Mouse (Mus musculus) urinary bladder, postnatal 4 days (tissue): ENCODE results near the gene Apol11a.
A peak's percentile ranks its signal among the peaks of the same experiment; 100 is the strongest.
"Not testable (repeated sequence)": the region's sequence is repeated elsewhere in the genome, so short reads cannot be mapped to it uniquely, and the experiment has no call there.

Experiments
- DNase-seq, 2 experiments: peaks; one replicate each; pipeline ENCODE4 v3.0.0; 2021 to 2022; ENCODE audit warnings: low spot score in 2 of 2

Apol11a gene

GRCm38 (mm10) chr15:77507966-77508365 is at the start of gene Apol11a:
TSS of gene Apol11a (plus strand) at chr15:77508271.
- not testable (repeated sequence) for DNase-seq

GRCm38 (mm10) chr15:77474699-77475390 is 33.2 kb upstream of the Apol11a start:
- not testable (repeated sequence) for DNase-seq

GRCm38 (mm10) chr15:77476693-77477092 is 31.4 kb upstream of the Apol11a start, which contains the start of gene Apol10a:
TSS of gene Apol10a (plus strand) at chr15:77477047.
- DNase-seq: not testable (repeated sequence)

GRCm38 (mm10) chr15:77482140-77482794 is 25.8 kb upstream of the Apol11a start:
- DNase-seq: no peak

GRCm38 (mm10) chr15:77493181-77493580 is 14.9 kb upstream of the Apol11a start:
- DNase-seq: not testable (repeated sequence)

GRCm38 (mm10) chr15:77494694-77495093 is 13.4 kb upstream of the Apol11a start:
- DNase-seq: not testable (repeated sequence)

GRCm38 (mm10) chr15:77520596-77520995 is 12.5 kb downstream of the Apol11a start:
- peak in 1 of 2 experiments; percentile 13 for DNase-seq

GRCm38 (mm10) chr15:77523186-77523843 is 15.2 kb downstream of the Apol11a start:
- peak; percentile 56 to 71 for DNase-seq

GRCm38 (mm10) chr15:77533216-77533615 is 25.1 kb downstream of the Apol11a start, which contains the start of gene Apol7c:
TSS of gene Apol7c (minus strand) at chr15:77533316.
- DNase-seq: no peak

GRCm38 (mm10) chr15:77539221-77539620 is 31.1 kb downstream of the Apol11a start:
- DNase-seq: not testable (repeated sequence)

GRCm38 (mm10) chr15:77561792-77562191 is 53.7 kb downstream of the Apol11a start, which contains the start of gene 1700025B11Rik:
TSS of gene 1700025B11Rik (minus strand) at chr15:77561892.
- DNase-seq: no peak

GRCm38 (mm10) chr15:77563219-77563618 is 55.1 kb downstream of the Apol11a start:
- DNase-seq: no peak
